Mouse (Mus musculus) layer of hippocampus, postnatal 14 days (tissue): ENCODE results near the gene Fibp. TPM values are rescaled to one million over a fixed set of nuclear protein-coding genes. Genes with fewer than 3 reads are reported as not detected.
A peak's percentile ranks its signal among the peaks of the same experiment; 100 is the strongest.

Experiments
- DNase-seq, 2 experiments: peaks; one replicate each; pipeline ENCODE4 v3.0.0; 2021 to 2022; ENCODE audit warnings: low spot score in 2 of 2, mixed read lengths in 1 of 2
- total RNA-seq, 2 experiments: library from RNA; stranded (reverse); gene quantifications; 2 replicates each; pipeline ENCODE4 v1.2.3; 2021

The Fibp gene
- total RNA-seq, 2 experiments from 2014 or later, result 96.3 to 101 TPM

- DNase-seq, result no peak
Measured at GRCm38 (mm10) chr19:5463212-5463611, 2.8 kb downstream of the Fibp start.

GRCm38 (mm10) chr19:5463791-5464562 lies 3.6 kb downstream of the Fibp start:
- peak; percentile 61 to 68 for DNase-seq

GRCm38 (mm10) chr19:5465037-5465436 lies 4.6 kb downstream of the Fibp start:
- DNase-seq, result no peak

DNA sequence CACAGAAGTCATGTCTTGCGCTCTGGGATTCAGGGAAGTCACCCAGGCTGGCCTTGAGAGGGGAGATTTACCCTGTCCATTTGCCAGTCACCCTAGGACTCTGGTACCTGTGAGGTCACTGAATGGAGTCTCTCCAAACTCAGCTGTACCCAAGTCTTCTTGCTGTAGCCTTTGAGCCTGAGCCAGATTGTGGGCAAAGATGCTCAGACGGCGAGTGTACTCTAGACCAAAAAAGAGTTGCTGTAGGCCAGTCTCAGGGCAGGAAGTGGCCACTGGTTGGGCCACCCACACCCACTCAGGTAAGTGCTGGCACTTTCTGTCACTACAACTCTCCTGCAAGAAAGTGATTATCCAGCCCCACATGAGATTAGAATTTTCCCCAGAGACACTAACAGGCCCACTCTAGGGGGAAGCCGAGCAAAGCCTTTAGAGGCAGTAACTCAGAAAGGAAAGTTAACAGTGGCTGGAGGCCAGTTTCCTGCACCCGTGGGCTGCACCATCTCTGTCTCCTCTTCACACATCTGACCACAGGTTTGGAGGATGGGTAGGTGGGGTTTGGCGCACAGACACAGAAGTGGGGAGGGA lies 6.6 kb downstream of the Fibp start:
- no peak for DNase-seq

- DNase-seq, result no peak
Measured at GRCm38 (mm10) chr19:5468374-5468773, 8.0 kb downstream of the Fibp start, which contains the start of gene Ctsw. TSS of gene Ctsw (minus strand) at chr19:5468507.

- DNase-seq, result no peak
Measured at GRCm38 (mm10) chr19:5471846-5472245, 11.4 kb downstream of the Fibp start.

- no peak for DNase-seq
Measured at GRCm38 (mm10) chr19:5472857-5473256, 12.4 kb downstream of the Fibp start.

GRCm38 (mm10) chr19:5473720-5474119 lies 13.3 kb downstream of the Fibp start, which contains the start of gene Efemp2:
TSS of gene Efemp2 (plus strand) at chr19:5473954.
- peak; percentile 47 to 58 for DNase-seq

- no peak for DNase-seq
Measured at GRCm38 (mm10) chr19:5474281-5475068, 14.1 kb downstream of the Fibp start.

- DNase-seq, result no peak
Measured at GRCm38 (mm10) chr19:5475069-5475714, 14.8 kb downstream of the Fibp start.

DNA sequence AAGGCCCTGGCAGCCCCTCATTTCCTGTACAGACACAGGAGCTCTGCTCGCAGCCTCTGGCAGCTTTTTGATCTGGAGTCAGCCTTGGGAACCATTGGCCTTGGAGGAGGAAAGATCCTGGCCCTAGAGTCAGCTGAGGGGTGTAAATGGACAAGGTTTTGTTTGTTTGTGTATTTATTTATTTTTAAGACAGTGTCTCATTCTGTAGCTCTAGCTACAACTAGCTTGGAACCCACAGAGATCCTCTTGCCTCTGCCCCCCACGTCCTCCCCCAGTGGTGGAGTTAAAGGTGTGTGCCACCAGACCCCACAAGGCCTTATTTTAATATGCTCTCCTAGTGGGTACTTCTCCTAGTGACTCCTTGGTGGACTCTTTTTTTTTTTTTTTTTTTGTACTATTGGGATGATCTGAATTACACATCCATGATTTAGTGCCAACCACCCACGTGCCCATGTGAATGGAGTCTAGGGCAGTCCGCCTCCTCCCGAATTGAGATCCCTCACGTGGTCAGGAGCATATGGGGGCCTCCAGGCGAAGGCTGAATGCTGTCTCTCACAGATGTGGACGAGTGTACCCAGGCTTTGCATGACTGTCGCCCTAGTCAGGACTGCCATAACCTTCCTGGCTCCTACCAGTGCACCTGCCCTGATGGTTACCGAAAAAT lies 16.7 kb downstream of the Fibp start:
- DNase-seq, result no peak

DNA sequence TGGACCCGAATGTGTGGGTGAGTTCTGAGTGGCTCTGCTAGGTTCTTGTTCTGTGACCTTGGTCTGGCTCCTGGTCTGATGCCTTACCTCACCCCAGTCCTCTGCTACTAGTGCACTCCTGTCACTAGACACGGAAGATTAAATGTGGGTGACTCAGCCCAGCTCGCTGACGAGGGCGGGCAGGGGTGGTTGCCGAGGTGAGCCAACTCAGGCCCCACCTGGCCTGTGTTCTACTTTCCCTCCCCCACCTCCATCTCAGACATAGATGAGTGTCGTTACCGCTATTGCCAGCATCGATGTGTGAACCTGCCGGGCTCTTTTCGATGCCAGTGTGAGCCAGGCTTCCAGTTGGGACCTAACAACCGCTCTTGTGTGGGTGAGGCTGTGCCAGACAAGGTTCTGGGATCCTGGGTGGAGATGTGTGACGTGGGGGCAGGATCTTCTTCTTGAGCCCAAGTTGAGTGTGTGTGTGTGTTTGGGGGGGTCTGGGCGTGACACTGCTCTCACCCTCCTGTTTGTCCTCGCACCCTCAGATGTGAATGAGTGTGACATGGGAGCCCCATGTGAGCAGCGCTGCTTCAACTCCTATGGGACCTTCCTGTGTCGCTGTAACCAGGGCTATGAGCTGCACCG lies 17.4 kb downstream of the Fibp start:
- DNase-seq, result no peak

- no peak for DNase-seq
Measured at GRCm38 (mm10) chr19:5480016-5480415, 19.6 kb downstream of the Fibp start.

DNA sequence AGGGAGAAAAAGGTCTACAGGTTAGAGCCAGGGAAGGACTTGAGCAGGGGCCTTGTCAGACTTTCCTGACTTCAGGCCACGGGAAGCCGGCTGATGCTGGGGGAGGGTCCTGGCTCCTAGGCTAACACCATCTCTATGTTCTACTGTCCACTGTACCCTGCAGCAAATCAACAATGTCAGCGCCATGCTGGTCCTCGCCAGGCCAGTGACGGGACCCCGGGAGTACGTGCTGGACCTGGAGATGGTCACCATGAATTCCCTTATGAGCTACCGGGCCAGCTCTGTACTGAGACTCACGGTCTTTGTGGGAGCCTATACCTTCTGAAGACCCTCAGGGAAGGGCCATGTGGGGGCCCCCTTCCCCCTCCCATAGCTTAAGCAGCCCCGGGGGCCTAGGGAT lies 21.0 kb downstream of the Fibp start:
- no peak for DNase-seq

DNA sequence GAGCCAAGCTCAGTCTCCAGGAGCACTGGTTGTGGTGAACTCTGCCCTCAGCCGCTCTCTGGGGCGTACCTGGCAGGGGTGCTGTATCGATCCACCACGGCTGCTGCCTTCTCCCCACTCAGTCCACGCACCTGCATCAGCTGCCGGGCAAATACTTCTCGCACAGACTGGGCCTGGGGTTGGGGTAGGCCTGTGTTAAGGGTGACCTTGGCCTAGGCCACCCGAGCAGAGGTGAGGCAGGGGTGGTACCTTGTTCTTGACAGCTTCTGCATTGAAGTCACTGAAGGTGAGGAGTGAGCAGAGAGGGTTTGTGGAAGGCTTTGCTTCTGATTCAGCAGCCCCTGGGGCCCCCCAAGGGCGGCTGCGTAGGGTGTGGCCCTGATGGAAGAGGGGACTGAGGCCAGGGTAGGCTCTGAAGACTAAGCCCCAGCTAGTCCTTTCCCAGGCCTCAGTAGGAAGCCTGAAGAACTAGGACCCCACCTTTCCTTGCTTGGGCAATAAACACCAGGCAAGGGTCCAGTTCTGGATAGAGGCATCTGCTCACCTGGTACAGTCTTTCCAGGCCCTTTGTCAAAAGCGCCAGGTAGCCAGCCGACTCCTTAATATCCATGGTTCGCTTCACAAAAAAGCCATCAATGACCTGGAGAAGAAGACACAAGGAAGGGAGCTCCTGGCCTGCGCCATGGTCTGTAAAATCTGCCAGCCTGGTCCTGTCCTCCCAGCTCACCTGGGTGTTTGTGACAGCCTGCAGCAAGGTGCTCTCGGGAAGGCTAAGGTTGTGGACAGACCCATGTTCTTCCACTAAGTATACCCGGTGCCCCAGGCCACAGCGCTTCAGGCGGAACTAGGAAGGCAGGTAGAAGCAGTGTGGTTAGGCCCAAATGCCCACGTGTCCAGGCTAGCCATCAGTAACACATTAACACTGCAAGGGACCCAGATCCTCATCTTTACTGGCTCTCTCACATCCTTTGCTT lies 23.3 kb downstream of the Fibp start:
- no peak for DNase-seq

DNA sequence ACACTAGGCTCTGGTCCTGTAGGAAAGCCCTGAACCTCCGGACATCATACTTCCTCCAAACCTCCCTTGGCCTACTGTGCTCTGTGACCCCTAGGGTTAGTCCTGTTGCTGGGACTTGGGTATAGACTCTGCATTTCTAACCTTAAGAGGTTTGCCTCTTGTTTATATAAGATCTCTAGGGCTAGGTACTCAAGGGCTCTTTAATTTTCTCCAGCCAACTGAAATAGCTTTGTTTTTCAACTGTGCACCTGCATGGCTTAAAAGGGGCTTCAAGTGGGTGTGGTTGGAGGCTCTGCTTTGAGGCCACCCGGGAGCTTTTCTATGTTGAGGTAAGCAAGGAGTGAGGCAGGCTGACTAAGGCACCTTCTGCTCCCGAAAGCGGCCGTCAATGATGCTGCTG lies 24.1 kb downstream of the Fibp start:
- no peak for DNase-seq

DNA sequence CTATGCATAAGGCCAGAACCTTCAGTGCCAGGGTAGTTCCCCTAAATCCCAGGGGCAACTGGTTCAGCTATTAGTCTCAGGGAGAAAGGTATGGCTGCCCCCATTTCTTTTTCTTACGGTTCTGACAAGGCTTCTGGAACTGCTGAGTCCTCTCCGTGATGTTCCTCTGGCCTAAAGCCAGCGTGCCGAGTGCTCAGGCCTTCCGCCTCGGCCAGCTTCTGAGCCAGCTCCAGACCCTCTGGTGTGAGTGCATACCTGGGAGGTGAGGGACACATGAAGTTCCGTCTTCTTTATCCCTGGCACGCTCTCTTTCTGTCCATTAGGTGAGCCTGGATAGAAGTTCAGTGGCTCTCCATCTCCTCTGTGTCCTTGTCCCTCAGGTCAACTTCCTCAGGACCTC lies 25.0 kb downstream of the Fibp start:
- DNase-seq, result no peak

DNA sequence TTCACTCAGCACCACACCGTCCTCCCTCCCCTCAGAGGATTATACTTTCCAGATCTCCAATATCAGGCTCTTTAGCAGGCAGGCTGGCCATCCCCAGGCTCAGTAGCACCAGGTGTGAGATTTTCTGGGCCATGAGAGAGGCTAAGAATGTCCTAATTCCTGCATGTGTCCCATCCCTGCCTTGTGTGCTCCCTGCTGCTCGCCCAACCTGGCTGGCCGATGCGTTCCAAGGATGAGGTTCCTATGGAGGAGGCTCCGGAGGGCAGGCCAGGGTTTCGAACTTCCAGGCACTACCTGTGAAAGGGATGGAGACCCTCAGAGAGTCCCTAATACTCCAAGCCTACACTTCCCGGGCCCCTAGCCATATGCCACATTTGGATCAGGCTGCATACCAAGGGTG lies 25.4 kb downstream of the Fibp start:
- DNase-seq, result no peak

DNA sequence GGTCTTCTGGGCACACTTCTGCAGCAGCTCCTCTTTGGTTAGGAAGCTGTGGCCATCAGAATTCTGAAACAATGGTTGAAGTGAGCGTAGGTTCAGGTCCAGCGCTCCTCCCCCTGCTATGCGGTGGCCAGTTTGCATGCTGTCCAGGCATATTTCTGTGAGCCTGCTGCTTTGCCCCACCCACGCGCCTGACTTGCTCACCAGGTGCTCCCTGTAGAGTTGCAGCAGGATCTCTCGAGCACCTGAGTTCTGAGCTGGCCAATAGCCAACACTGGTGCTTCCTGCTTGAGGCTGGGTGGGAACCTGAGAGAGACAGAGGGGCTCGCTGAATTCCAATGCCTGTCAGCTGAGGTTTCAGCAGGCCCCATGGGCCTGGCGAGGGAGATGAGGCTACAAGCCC lies 25.9 kb downstream of the Fibp start:
- no peak for DNase-seq
